Mouse (Mus musculus) forelimb bud, embryonic 11.5 days (tissue): Measurements from ENCODE around the gene Cab39l.

Experiments
- DNase-seq: peaks from one replicate; pipeline ENCODE4 v3.0.0-alpha.2; 2012; ENCODE audit warnings: low read depth, low spot score

Cab39l gene

DNA sequence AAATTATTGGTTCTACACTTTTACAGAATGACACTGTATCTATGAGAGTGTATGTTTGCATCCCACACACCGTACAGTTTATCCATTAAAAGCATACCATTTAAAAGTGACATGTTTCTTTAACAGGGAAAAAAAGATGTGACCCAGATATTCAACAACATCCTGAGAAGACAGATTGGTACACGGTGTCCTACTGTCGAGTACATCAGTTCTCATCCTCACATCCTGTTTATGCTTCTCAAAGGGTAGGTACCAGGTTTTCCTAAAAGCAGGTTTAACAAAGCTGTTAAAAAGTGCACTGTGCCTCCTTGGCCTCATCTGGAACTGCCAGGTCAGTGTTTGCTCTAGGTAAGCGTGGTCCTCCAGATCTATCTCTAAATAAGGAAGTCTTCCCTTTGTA is 65.4 kb downstream of the Cab39l start:
- DNase-seq = no peak

DNA sequence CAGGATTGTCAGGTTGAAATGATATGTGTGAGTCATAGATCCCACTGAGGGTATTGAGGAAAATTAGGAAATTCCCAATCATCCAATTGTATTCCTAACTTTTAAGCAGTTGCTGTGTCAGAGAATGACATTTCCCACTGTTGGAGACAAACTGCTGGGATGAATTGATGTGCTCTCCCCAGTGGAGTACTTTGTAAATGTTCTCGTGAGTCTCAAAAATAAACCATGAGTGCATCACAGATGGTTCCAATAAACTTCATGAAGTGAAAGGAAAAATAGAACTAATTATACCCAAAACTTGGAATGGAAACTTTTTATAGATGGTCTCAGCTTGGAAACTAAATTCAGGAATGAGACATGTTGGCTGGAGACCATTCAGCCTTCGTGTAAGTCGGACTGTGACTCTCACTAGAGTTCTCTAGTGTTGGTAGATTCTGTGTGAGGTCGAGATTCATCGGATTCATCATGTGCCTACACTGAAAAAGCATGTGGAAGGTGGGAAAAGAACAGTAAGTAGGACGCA is 73.2 kb downstream of the Cab39l start:
- DNase-seq = no peak

DNA sequence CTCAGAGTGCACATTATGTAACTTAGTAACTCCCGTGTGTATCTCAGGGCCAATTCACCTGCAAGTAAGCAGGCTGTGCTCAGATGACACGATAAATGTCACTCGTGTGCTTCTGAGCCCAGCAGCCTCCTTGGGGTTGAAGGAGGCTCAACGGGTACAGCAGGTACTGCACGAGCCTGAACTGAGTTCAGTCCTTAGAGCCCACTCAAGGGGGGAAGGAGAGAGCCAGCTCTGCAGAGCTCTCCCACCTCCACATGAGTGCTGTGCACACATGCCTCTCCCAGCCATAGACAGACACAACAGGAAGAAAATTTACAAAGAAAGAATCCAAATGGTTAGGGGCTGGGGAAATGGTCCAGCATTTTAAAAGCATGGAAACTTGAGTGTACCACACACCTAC is 85.1 kb downstream of the Cab39l start:
- no peak for DNase-seq

DNA sequence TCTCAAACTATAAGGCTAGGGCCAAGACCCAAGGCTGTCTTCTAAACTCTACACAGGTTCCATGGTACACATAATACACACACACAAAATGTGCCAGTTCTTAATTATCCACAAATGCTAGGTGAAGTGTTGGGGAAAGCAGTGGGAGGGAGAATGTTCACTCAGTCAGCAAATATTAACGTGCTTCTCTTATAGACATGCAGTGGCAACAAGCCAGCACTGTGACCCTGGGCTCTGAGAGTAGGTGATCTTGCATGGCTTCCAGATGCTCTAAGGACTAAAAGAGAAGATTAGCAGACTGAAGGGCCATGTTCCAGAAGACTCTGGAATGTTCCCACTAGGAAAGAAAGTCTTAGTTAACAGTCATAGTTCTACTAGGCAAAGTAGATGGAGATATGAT is 90.0 kb downstream of the Cab39l start:
- no peak for DNase-seq

DNA sequence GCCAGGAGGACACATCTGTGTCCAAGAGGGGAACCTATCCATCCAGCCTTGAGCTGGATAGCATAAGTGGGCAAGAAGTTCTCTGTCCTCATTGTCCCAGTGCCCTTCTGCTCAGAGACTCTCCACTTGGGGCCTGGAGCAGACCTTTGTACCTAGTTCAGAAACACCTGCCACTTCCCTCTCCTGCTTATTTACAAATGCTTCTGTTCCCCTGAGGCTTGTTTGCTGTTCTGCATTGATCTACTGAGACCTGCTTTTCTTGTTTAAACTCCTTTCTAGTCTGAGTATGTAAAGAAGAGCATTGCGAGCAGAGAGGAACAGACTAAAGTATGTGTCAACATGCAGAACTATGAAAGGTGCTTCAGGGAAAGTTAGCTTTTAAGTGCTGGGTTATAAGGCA is 92.2 kb downstream of the Cab39l start:
- no peak for DNase-seq

DNA sequence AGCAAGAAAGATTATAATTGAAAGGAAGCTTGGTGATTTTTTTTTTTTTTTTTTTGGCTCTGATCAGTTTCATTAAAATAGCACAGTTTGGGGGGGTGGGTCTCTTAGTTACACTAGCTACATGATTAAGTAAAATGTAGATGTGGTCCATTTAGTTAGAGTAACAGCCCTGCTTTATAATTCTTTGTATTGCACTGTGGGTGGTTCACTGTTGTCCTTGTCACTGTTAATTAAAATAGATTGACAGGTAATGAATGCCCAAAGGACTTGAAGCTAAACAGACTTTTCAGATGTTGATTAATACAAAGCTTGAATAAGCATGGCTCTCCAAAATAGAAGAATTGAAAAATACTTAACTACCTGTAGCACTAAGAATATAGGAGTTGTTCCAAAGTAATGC is 93.1 kb downstream of the Cab39l start:
- no peak for DNase-seq

DNA sequence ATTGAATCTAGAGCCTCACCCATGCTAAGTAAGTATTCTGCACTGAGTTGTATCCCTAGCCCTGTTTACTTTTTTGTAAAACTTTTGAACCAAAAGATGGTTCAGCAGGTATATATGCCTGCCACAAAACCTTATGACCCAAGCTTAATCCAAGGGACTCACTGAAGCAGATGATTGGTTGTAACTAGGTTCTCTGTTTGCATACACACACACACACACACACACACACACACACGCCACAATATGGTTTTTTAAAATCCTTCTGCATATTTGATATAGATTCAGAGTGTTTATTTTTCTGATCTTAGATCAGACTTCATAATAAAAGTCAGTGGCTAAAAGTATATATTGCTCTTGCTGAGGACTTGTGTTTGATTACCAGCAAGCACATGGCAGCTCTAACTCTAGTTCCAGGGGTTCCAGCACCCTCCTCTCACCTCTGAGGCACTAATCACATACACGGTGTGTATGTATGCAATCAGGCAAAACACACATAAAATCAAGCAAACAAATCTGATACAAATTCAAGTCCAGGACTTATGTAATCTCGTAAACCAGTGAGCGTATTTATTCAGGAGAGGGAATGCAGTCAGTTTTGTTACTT is 97.2 kb downstream of the Cab39l start:
- DNase-seq = no peak

DNA sequence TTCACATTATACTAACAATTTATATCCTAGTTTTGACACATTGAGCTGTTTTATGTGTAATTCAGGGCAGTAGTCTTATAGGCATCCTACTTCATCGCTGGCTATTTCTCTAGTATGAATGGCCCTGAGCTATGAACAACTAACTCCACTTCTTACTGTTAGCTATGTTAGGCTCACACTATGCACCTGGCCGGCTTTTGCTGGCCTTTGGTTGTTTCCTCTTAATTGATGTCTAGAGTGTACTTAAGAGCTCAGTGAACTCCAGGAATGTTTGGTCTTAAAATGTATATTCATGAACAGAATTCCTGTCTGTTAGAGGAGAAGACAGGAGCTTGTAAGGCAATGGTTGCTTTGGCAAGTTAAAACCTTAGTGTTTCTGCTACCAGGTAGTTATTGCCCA is 99.5 kb downstream of the Cab39l start:
- no peak for DNase-seq

DNA sequence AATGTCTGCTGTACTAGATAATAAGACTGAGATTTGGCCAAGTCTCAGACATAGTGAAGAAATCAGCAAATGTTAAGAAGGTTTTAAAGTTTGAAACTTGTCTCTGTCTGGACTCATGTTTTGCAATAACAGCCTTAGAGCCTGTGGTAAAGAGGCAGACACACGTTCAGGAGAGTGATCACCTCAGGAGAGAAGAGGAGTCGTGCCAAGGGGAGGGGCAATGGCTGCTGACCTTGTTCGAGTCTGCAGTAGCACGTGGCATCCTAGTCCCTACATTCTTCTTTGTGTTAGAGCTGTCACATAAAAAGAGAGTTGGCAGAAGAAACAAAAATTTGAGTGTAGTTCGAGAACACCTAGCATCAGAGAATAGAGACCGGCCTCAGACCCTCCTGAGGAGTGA is 100.0 kb downstream of the Cab39l start:
- DNase-seq = no peak

DNA sequence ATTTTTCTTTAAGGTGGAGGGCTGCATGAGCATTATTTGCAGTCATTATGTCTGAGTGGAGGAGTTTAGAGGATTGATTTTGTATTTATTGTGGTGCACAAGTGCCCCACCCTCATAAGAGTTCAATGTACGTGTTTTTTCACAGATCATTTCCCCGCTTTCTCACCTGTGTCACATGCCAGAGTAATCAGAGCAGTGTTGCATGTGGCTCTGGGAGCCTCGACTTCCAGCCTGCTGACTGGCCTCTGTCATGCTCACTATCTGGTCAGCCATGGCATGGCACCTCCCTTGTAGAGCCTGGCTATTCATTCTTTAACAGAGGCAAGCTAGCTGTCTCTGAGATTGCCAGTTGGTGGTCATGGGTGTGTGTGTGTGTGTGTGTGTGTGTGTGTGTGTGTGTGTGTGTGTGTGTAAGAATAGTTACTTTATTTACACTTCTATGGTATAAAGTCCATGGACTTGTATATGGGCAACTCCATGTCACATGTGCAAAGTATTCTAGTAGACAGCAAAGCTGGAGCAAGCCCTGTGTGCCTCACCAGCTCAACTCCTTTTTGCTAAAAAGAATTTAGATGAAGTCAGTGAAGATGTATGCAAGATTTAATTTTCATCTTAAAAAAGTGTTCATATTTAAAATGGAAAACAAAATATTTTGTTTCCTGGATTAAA is 102.5 kb downstream of the Cab39l start:
- no peak for DNase-seq

DNA sequence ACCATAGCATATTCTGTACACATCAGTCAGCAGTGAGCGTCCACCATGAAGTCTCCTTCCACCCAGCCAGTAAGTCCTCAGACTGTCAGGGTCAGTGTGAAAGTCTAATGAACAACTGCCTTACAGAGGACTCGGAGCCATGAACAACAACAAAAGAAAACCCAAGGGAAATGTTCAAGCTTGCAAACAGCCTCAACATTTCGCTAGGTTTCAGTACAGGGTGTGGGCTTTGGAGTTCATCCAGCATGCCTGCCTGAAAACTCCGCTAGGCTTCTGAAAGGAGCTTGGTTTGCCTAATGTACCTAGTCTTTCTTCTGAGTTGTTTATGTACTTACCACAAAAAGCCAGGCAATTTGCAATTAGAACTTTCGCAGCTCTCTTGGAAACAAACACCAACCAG is 103.2 kb downstream of the Cab39l start:
- no peak for DNase-seq

DNA sequence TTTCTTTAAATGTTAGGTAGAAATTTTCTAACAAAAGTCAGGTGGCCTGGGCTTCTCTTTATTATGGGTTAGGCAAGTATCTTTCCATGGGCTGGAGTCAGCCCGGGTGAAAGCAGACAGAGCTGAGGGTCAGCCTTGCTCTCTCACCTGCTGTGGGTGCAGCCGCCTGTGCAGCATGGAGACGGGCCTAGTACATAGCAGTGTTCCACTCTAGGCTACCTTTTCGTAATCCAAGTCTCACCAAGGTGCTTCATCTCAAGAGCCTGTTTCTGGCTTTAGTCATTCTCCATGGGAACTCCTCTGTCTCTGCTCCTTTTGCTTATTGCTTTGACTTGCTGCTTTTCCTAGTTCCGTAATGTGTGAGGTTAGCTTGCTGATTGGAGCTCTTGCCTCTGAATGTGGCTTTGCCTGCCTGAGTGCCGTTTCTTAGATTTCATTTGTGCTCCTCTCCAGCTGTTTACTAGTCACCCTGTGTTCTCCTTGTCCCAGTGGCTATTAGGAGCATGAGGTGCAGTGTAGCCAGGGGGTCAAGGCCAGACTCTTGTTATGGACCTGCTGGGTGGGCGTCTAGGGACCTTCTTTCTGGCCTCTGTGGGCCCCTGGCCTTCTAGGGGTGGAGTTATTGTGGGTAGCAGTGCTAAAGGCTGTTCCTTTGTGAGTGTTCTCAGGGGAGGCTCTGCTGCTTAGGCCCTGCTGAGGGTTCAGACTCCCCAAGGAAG is 105.5 kb downstream of the Cab39l start:
- no peak for DNase-seq

DNA sequence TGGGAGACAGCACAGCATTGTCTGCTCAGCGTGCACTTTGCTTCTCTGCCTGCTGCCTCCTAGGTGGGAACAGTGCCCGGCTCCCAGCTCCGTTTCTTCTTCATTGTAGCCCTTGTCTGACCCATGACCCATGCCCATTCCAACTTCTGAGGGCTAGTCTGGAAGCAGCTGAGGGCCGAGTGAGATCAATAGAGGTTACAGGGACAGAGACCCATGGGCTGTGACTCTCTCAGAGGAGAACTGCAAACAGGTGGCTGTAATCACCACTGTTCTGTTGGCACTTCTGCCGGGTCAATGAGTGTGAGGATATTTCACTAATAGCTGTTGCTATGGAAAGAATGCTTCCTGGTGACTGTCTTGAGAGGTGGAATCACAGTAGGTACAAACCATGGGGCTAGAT is 106.8 kb downstream of the Cab39l start:
- no peak for DNase-seq

DNA sequence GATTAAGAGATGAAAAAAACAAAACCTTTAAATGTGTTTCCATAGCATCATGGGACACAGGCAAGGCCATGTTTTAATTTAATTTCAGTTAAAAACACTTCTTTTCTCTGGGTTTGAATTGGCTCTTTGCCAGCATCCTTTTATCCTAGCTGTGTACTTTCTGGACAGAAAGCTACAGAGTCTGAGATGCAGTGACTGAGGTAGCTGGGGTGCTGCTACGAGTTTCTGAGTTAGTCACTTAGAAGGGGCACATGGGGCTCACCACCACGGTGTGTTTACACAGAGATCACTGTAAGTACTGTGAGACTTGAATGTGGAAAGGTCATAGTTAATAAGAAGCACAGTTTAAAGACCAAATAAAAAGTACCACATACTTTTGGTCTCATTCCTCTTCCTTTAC is 107.8 kb downstream of the Cab39l start:
- no peak for DNase-seq

DNA sequence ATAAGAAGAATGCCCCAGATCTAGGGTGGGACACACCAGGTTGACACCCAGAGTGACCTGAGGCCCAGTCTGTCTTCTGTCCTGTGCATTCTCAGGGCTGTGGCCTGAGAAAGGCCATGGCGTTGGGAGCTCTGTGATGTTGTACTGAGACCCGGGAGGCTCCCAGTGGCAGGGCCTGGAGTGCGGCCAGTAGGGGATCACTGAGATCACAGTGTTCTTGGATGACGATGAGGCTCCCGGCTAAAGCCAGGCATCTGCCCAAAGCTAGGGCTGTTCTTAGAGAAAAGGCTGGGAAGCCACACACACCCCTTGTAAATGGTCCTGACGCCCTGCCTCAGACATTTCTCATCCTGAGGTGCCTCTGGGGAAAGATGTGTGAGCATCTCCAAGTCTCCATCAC is 108.3 kb downstream of the Cab39l start:
- DNase-seq = no peak

DNA sequence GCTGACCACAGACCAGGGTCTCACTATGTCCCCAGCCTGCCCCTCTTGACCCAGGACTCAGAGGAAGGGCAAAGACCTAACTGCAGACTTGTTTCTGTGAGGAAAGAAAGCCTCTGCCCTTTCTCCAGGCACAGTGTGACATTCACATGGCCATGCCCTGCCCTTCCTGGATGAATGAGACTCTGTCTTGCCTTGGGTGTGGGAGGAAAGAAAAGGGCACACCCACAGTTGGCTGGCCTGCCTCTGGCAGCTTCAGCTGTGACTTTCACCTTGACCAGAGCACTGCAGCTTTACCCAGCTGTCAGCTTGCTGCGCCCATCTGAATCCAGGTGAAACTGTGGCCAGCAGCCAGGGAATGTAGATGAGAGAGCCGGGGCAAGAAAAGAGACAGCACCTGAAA is 110.1 kb downstream of the Cab39l start:
- DNase-seq = no peak

DNA sequence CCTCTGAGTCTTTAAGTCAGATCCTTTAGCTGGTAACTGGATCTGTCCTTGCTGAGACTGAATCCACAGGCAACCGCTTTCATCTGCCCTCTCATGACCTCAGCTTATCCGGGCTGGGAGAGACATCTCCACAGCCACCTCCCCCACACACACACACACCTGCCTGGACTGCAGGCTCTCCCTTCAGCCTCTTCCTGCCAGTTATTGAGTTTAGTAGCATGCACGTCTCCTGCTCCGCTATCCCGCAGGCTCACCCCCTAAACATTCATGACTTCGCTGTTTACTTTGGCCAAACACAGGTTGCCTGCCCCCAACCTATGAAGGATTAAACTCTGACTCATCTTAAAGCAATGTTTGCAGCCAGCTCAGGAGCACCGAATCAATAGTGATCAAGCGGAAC is 111.2 kb downstream of the Cab39l start:
- no peak for DNase-seq

DNA sequence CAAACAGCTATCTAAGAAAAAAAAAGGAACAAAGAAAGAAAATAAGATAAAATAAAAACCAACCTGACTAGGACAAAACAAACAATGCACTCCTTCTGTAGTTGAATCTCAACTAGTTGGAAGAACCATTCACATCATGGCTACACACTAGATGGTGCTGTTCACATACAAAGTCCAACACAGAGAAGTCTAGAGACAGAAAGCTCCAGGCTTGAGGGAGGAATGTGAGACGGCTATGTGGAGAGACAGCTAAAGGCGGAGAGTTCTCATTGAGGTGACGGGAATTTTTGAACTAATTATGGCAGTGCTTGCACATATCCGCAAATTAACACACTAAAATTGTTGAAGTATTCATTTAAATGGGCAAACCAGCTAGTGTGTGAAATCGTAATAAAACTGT is 113.3 kb downstream of the Cab39l start:
- DNase-seq = no peak

DNA sequence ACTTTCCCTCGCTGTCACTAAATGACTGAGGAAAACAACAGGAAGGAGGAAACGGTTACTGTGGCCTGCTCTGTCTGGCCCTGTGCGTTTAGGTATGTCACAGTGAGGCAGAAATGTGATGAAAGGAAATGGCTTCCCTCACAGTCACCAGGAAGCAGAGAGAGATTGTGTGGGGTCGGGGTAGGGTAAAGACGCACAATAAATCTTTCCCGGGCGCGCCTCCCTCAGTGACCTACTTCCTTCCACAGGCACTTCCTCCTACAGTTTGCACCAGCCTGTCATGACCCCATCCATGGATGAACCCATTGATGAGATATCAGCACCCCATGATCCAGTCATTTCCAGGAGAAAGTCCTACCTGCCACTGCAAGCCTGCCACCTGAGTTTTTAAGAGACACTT is 114.2 kb downstream of the Cab39l start:
- DNase-seq = no peak

DNA sequence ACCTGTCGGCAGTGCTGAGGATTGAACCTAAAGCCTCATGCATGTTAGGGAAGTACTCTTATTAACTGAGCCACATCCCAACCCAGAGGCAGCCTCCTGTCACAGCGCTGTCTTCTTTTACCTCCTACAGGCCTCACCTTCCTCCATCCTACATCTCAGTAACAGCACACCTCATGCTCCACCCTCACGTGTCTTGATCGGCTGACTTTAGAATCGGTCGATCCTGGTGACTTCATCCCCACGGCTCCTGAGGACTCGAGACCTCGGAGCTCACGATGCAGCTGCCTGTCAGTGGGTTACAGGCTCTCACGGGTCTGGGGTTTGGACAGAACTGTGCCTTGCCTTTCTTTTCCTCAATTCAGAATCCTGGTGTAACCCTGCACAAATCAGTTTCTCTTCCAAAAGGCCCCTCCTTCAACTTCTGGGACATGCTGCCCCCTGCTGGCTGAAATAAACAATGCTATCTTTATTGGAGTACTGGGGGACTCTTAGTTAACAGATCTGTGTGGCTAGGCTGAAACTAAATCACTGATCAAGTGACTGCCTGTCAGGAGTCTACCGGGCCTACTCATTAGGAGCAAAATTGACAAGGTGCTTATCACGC is 115.3 kb downstream of the Cab39l start:
- DNase-seq = peak; percentile 78

DNA sequence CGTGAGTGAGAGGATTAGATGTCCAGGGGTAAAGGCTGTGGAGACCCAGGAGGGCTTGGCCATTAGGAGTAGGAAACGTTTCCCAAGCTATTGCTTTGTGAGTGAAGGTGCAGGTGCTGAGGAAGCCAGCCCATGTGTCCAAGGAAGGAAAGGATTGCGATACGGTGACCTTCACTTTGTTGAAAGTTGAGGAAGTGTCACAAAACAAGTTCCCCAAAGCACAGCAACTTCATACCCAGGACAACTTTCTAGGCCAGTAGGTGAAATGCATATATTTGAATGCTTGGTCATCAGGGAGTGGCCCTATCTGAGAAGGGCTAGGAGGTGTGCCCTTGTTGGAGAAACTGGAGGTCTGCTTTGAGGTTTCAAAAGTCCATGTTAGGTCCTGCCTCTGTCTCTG is 116.3 kb downstream of the Cab39l start:
- no peak for DNase-seq

DNA sequence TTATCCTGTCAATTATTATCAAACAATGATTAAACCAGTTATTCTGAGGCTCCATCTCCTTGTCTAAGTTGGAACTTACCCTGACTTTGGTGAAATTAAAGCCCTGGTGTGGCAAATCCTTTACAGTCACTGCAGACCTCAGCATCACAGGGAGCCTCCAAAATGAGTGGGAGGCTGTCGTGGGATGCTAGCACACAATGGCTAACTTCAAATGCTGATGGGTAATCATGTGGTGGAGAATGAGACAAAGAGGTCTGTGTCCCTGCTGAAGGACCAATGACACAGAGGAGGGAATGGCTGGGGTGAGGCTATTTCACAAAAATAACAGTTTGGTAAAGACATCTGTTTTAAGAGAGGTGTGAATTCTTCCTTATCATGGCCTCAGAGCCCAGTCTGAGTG is 117.1 kb downstream of the Cab39l start:
- no peak for DNase-seq

DNA sequence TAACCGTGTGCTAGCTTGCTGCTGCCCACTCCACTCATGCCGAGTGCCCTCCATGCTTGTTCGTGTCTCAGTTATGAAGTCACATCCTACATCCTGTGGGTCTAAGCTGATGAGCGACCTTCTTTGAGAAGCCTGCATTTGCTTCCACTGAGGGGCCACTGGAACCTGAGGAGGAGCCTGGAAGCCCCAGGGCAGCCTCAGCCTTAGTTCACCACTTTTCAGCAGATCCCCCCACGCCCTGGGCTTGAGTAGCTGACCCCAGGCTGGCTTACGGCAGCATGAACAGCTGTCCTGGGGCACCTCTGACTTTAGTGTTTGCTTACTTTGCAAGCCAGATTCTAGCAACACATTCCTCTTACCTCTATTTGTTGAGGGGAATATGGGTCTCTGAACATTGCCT is 126.0 kb downstream of the Cab39l start:
- no peak for DNase-seq
